ENCODE assay signal across 23 mouse cellular contexts in the genomic region with DNA sequence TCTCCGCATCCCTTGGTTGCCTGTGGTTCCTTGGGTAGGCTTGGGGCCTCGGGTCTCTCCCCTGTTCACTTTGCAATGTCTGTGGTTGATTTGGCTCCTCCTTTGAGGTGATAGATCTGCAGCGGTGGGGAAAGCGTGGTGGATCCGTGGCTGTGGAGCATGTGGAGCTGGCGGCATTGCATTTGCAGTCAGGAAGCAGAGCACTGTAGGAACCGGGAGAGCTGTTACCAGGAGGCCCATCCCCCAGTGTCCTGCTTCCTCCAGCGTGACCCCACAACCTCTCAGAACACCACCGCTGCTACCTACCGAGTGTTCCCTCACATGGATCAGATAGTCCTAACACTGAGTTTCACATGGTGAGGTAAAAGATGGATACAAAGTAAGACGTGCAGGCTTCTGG. TPM values are rescaled to one million over a fixed set of nuclear protein-coding genes. Genes with fewer than 3 reads are reported as not detected.
A peak's percentile ranks its signal among the peaks of the same experiment; 100 is the strongest.
DNase-seq lines count a peak whose midpoint lies in the region; ATAC-seq and TF ChIP-seq lines count a peak whose summit lies in the region.
"Had no signal": no experiment of that assay in that cellular context is flagged by ENCODE, and none has a peak within 500 bp of the region (broad histone marks: within the 10 kb centered on the region; RNA-seq: fewer than 3 reads in every experiment).

No protein-coding gene starts in this region.

- 0 out of 2 replicates have a peak, but pooled peaks have one; percentile 12 for ATAC-seq in hindbrain, embryonic 11.5 days (ENCODE audit: low FRiP score)
- no peak; the same call in 1 of the 2 replicates for ATAC-seq in hindbrain, embryonic 12.5 days (ENCODE audit: low FRiP score)
- 0 out of 2 replicates have a peak, but pooled peaks have one; percentile 16 for ATAC-seq in hindbrain, postnatal 0 days
- no peak for ATAC-seq in kidney, embryonic 16.5 days (ENCODE audit: low FRiP score, low TSS enrichment)
- ATAC-seq: intestine, embryonic 15.5 days had no signal

- peak overlapping the region; percentile 27; the same call in 1 of the 2 replicates for H3K27ac ChIP-seq in hindbrain, embryonic 11.5 days (ENCODE audit: low read depth, low read length)
- no peak overlapping the region for H3K27ac ChIP-seq in hindbrain, embryonic 12.5 days
- no peak overlapping the region for H3K27ac ChIP-seq in ES-Bruce4 (ENCODE audit: insufficient read depth, low read length)
- H3K27ac ChIP-seq in hindbrain, postnatal 0 days = no peak overlapping the region
- H3K27ac ChIP-seq in kidney, embryonic 16.5 days (ENCODE audit: low read length) = no peak overlapping the region
- H3K27ac ChIP-seq: embryonic facial prominence, embryonic 15.5 days; forebrain, embryonic 12.5 days; gastrocnemius, adult 2 months; heart, embryonic 13.5 days; intestine, embryonic 15.5 days had no signal

- no peaks in the 10 kb centered on the region for H3K27me3 ChIP-seq in hindbrain, embryonic 11.5 days (ENCODE audit: control insufficient read depth, insufficient read depth, low read length)
- no peaks in the 10 kb centered on the region for H3K27me3 ChIP-seq in hindbrain, embryonic 12.5 days
- H3K27me3 ChIP-seq in E14TG2a.4 (ENCODE audit: insufficient read depth, low read length) (no peaks in the 10 kb centered on the region), ES-Bruce4 (ENCODE audit: control insufficient read depth, insufficient read depth, low read length, poor library complexity, severe bottlenecking) (no peaks in the 10 kb centered on the region)
- H3K27me3 ChIP-seq in hindbrain, postnatal 0 days (ENCODE audit: insufficient read depth, low read length) = no peaks in the 10 kb centered on the region
- no peaks in the 10 kb centered on the region for H3K27me3 ChIP-seq in kidney, embryonic 16.5 days (ENCODE audit: insufficient read depth, low read length)
- H3K27me3 ChIP-seq: embryonic facial prominence, embryonic 15.5 days; forebrain, embryonic 12.5 days; heart, embryonic 13.5 days; intestine, embryonic 15.5 days had no signal

- DNase-seq in hindbrain, embryonic 11.5 days (ENCODE audit: low spot score) = no peak
- DNase-seq in hindbrain, postnatal 0 days (ENCODE audit: low spot score) = no peak
- no peak for DNase-seq in cerebellum, adult 8-10 months
- DNase-seq in ovary, adult 18-20 months (ENCODE audit: low spot score) = no peak
- DNase-seq: adrenal gland, adult 8-10 months; adrenal gland, postnatal 36 days; cerebellum, adult 2 months; cerebellum, postnatal 14 days; embryo, embryonic 11 days; gastrocnemius, adult 2 months; gastrocnemius, postnatal 25 days; heart, postnatal 36 days had no signal

- H3K9ac ChIP-seq in hindbrain, embryonic 11.5 days (ENCODE audit: low read depth, low read length) = no peak overlapping the region
- H3K9ac ChIP-seq in hindbrain, embryonic 12.5 days = no peak overlapping the region
- H3K9ac ChIP-seq in ES-Bruce4 (ENCODE audit: low read depth, poor library complexity, severe bottlenecking) = no peak overlapping the region
- no peak overlapping the region for H3K9ac ChIP-seq in hindbrain, postnatal 0 days (replicated peaks; ENCODE audit: low read length)
- H3K9ac ChIP-seq in kidney, embryonic 16.5 days (replicated peaks; ENCODE audit: low read length) = no peak overlapping the region
- H3K9ac ChIP-seq: embryonic facial prominence, embryonic 15.5 days; forebrain, embryonic 12.5 days; heart, embryonic 13.5 days; intestine, embryonic 15.5 days had no signal

- H3K36me3 ChIP-seq in hindbrain, embryonic 11.5 days (ENCODE audit: control insufficient read depth, insufficient read depth, low read length) = no peaks in the 10 kb centered on the region
- peaks cover 69% of the 10 kb centered on the region for H3K36me3 ChIP-seq in hindbrain, embryonic 12.5 days
- H3K36me3 ChIP-seq in E14TG2a.4 (ENCODE audit: insufficient read depth, low read length) = peaks cover 71% of the 10 kb centered on the region
- 0 out of 2 replicates have a peak, but pooled peaks cover 6% of the 10 kb centered on the region for H3K36me3 ChIP-seq in ES-Bruce4 (ENCODE audit: control insufficient read depth, insufficient read depth, low read length, poor library complexity, severe bottlenecking)
- H3K36me3 ChIP-seq in hindbrain, postnatal 0 days (ENCODE audit: insufficient read depth, low read length) = peaks cover 36% of the 10 kb centered on the region
- peaks cover 66% of the 10 kb centered on the region for H3K36me3 ChIP-seq in kidney, embryonic 16.5 days (ENCODE audit: insufficient read depth, low read length)

- no peaks in the 10 kb centered on the region for H3K4me1 ChIP-seq in hindbrain, embryonic 11.5 days (replicated peaks; ENCODE audit: control insufficient read depth, insufficient read depth, low read length)
- no peaks in the 10 kb centered on the region for H3K4me1 ChIP-seq in hindbrain, embryonic 12.5 days
- peaks cover 9% of the 10 kb centered on the region for H3K4me1 ChIP-seq in E14TG2a.4 (replicated peaks; ENCODE audit: low read depth, low read length)
- no peaks in the 10 kb centered on the region for H3K4me1 ChIP-seq in ES-Bruce4 (ENCODE audit: control insufficient read depth, insufficient read depth, low read length)
- H3K4me1 ChIP-seq in hindbrain, postnatal 0 days (ENCODE audit: insufficient read depth, low read length) = no peaks in the 10 kb centered on the region
- H3K4me1 ChIP-seq in kidney, embryonic 16.5 days (ENCODE audit: insufficient read depth, low read length) = no peaks in the 10 kb centered on the region
- H3K4me1 ChIP-seq: embryonic facial prominence, embryonic 15.5 days; forebrain, embryonic 12.5 days; heart, embryonic 13.5 days; intestine, embryonic 15.5 days had no signal

- H3K9me3 ChIP-seq in hindbrain, embryonic 11.5 days (ENCODE audit: control insufficient read depth, low read length) = no peaks in the 10 kb centered on the region
- no peaks in the 10 kb centered on the region for H3K9me3 ChIP-seq in hindbrain, embryonic 12.5 days (replicated peaks)
- H3K9me3 ChIP-seq in E14TG2a.4 (ENCODE audit: low read length) = no peaks in the 10 kb centered on the region
- H3K9me3 ChIP-seq in ES-Bruce4 (replicated peaks; ENCODE audit: control insufficient read depth, insufficient read depth, low read length, poor library complexity, severe bottlenecking) = no peaks in the 10 kb centered on the region
- no peaks in the 10 kb centered on the region for H3K9me3 ChIP-seq in hindbrain, postnatal 0 days (ENCODE audit: low read length)
- no peaks in the 10 kb centered on the region for H3K9me3 ChIP-seq in kidney, embryonic 16.5 days (ENCODE audit: low read length)
- H3K9me3 ChIP-seq: embryonic facial prominence, embryonic 15.5 days; forebrain, embryonic 12.5 days; heart, embryonic 13.5 days; intestine, embryonic 15.5 days had no signal

- TF ChIP-seq POLR2A in ES-Bruce4 (IDR thresholded peaks at IDR 0.05; ENCODE audit: insufficient read depth, low read length) = no peak

- H3K4me2 ChIP-seq in hindbrain, embryonic 11.5 days (replicated peaks; ENCODE audit: low read depth, low read length) = no peak overlapping the region
- H3K4me2 ChIP-seq in hindbrain, embryonic 12.5 days (replicated peaks) = no peak overlapping the region
- no peak overlapping the region for H3K4me2 ChIP-seq in hindbrain, postnatal 0 days (ENCODE audit: low read depth, low read length)
- H3K4me2 ChIP-seq in kidney, embryonic 16.5 days (replicated peaks; ENCODE audit: low read depth, low read length) = no peak overlapping the region
- H3K4me2 ChIP-seq: embryonic facial prominence, embryonic 15.5 days; forebrain, embryonic 12.5 days; heart, embryonic 13.5 days; intestine, embryonic 15.5 days had no signal

- WGBS in hindbrain, embryonic 11.5 days = 76% methylated on average over 11 of the region's 11 CpGs
- 79% methylated on average over 11 of the region's 11 CpGs for WGBS in hindbrain, embryonic 12.5 days
- 77% methylated on average over 11 of the region's 11 CpGs for WGBS in hindbrain, postnatal 0 days
- 82% methylated on average over 11 of the region's 11 CpGs for WGBS in kidney, embryonic 16.5 days

- no peak overlapping the region for H3K4me3 ChIP-seq in hindbrain, embryonic 11.5 days (ENCODE audit: low read depth, low read length)
- H3K4me3 ChIP-seq in hindbrain, embryonic 12.5 days = no peak overlapping the region
- H3K4me3 ChIP-seq in E14TG2a.4 (replicated peaks; ENCODE audit: low read length) (peak overlapping the region; percentile 66), ES-Bruce4 (ENCODE audit: low read depth, low read length) (peak overlapping the region; percentile 46; the same call in 1 of the 2 replicates)
- H3K4me3 ChIP-seq in hindbrain, postnatal 0 days (ENCODE audit: low read length) = no peak overlapping the region
- no peak overlapping the region for H3K4me3 ChIP-seq in kidney, embryonic 16.5 days (ENCODE audit: low read length)
- H3K4me3 ChIP-seq: embryonic facial prominence, embryonic 15.5 days; erythroblast, embryonic 14.5 days; forebrain, embryonic 12.5 days; gastrocnemius, adult 2 months; heart, embryonic 13.5 days; intestine, embryonic 15.5 days had no signal

- no peak for TF ChIP-seq EP300 in ES-Bruce4 (IDR thresholded peaks at IDR 0.05; ENCODE audit: insufficient read depth, low read depth, low read length)

- no peak for TF ChIP-seq CTCF in E14TG2a.4 (conservative IDR thresholded peaks at IDR 0.05; ENCODE audit: low read length)
- TF ChIP-seq CTCF in ES-Bruce4 (IDR thresholded peaks at IDR 0.05; ENCODE audit: low read depth, low read length) = no peak
- no peak for TF ChIP-seq CTCF in hindbrain, postnatal 0 days (IDR thresholded peaks at IDR 0.05; ENCODE audit: low read depth)

RNA-seq across cellular contexts. Expression of gene Ston1, which starts 26.7 kb away (rescaled TPM):
- 4.8 and 7.2 TPM in 2 replicates for polyA plus RNA-seq in hindbrain, embryonic 11.5 days (2014; fragmentation: Nextera tagmentation; extraction: Ambion mirVana)
- 3.1 and 3.4 TPM in 2 replicates for polyA plus RNA-seq in hindbrain, embryonic 12.5 days (2016; fragmentation: Nextera tagmentation; extraction: Ambion mirVana)
- 30.3 and 30.7 TPM in 2 replicates for polyA plus RNA-seq in ES-Bruce4 (2011; ENCODE audit: insufficient read depth, insufficient read length, low read depth, missing spikeins)
- 2.5 and 2.9 TPM in 2 replicates for total RNA-seq in hindbrain, postnatal 0 days (2014; rRNA removed)
- polyA plus RNA-seq in hindbrain, postnatal 0 days (2015; fragmentation: Nextera tagmentation; extraction: Ambion mirVana) = 1.6 and 1.8 TPM in 2 replicates
- 6.3 and 9.3 TPM in 2 replicates for polyA plus RNA-seq in kidney, embryonic 16.5 days (2015; fragmentation: Nextera tagmentation; extraction: Ambion mirVana)
- total RNA-seq: common myeloid progenitor, adult 5-6 weeks; granulocyte monocyte progenitor cell, adult 5-6 weeks had no signal
- polyA plus RNA-seq: erythroblast, embryonic 14.5 days had no signal

RNA-seq across cellular contexts. Expression of gene Ppp1r21, which starts 40.9 kb away (rescaled TPM):
- 25.4 and 28.6 TPM in 2 replicates for polyA plus RNA-seq in hindbrain, embryonic 11.5 days (2014; fragmentation: Nextera tagmentation; extraction: Ambion mirVana)
- 25.9 and 28.2 TPM in 2 replicates for polyA plus RNA-seq in hindbrain, embryonic 12.5 days (2016; fragmentation: Nextera tagmentation; extraction: Ambion mirVana)
- 22.7 and 25.7 TPM in 2 replicates for polyA plus RNA-seq in ES-Bruce4 (2011; ENCODE audit: insufficient read depth, insufficient read length, low read depth, missing spikeins)
- total RNA-seq in hindbrain, postnatal 0 days (2014; rRNA removed) = 43.7 and 54.5 TPM in 2 replicates
- 29.2 and 32.2 TPM in 2 replicates for polyA plus RNA-seq in hindbrain, postnatal 0 days (2015; fragmentation: Nextera tagmentation; extraction: Ambion mirVana)
- 29.6 and 33.1 TPM in 2 replicates for polyA plus RNA-seq in kidney, embryonic 16.5 days (2015; fragmentation: Nextera tagmentation; extraction: Ambion mirVana)

Comparison
In these comparisons a context has a peak if more than half of its experiments do, and no peak if none do; other contexts are left out.
1. ATAC-seq: peak in hindbrain, embryonic 11.5 days (single experiment) and hindbrain, postnatal 0 days (single experiment); none in hindbrain, embryonic 12.5 days (single experiment) and kidney, embryonic 16.5 days (single experiment).
2. H3K4me3 ChIP-seq: peak in E14TG2a.4 (single experiment) and ES-Bruce4 (single experiment); none in hindbrain, embryonic 11.5 days (single experiment), hindbrain, embryonic 12.5 days (single experiment), hindbrain, postnatal 0 days (single experiment) and kidney, embryonic 16.5 days (single experiment).